Mouse (Mus musculus) B cell, adult 2 months (primary cell): ENCODE measurements around the gene Gpalpp1.

Source experiments
- DNase-seq, 2 experiments: peaks; one replicate each; pipeline ENCODE4 v3.0.0; 2022

Gpalpp1 gene

DNA sequence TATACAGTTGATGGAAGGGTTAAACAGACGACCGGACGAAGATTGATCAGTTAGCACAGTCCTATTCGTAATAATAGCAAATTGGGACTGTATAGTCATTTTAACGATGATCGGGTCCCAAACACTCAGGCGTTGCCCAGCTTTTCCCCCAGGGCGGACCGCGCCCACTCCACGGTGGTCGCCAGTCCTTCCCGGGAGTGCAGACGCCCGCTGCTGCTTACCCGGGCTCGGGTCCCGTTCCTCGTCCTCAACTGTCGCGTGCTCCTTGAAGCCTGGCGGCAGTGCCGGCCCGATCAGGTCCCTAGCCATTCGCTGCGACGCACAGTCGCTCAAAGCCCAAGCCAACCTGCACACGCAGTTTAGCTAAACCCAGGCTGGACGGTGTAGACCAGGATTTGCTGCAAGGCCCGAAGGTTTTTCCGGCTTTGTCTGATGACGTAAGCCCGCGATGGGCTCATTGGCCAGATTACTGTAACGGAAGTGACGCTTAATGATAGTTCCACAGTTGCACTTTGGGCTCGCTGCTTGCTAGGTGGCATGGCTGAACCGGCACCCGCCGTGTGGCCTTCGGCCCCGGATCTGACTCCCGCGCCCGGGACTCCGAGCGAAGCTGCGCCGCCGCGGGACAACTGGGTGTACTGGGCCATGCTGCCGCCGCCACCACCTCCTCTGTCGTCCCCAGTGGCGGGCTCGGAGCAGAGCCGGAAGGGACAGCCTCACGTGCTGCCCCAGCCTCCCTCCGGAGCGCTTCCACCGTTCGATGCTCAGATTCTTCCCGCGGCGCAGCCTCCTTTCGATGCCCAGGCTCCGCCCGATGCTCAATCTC is at the start of gene Gpalpp1, which contains the start of gene Nufip1:
Gene Gpalpp1, minus strand, starts transcription at position 365 of the 826 bp plus-strand sequence.
Gene Nufip1, plus strand, starts transcription at position 496 of the 826 bp plus-strand sequence.
- peak; percentile 84 to 86 for DNase-seq

DNA sequence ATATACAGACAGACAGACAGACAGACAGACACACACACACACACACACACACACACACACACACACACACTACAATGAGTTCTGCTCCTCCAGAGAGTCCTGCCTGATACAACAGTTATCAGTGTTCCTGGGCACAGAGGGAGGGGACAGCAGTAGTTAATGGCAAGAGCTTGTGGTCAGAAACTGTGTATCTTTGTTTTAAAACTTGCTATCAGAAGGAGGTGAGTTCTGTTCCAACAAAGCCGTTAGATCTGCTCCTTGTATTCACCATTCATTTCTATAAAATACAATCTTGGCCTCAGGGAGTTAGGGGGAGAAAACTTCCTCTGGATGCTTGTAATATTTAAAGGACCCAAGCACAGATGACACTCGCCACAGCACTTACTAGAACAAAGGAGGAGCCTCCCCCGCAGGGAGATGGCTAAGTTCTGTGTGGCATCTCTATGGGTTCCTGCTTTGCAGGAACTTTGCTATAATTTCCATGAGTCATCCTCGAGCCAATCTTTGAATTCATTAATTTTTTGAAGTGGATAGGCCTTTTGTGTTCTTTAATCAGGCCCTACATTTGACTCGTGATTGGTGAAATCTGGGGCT is 47.7 kb upstream of the Gpalpp1 start:
- no peak for DNase-seq

DNA sequence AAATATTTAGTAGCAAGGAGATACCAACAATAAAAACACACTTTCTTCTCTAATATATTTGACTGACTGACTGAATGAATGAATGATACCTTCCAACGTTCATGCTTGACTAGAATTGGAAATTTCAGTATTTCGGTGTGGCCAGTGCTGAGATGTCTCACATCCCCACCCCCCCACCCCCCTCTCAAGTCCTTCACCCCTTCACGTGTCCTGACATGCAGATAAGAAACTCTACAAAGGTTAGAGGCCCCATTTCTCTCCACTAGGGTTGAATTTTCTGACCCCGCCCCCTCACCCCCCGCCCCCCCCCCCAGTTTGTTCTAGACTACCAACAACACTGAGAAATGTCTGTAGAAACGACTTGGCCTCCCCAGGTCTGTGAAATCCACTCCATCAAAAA is 43.3 kb upstream of the Gpalpp1 start:
- DNase-seq = no peak

DNA sequence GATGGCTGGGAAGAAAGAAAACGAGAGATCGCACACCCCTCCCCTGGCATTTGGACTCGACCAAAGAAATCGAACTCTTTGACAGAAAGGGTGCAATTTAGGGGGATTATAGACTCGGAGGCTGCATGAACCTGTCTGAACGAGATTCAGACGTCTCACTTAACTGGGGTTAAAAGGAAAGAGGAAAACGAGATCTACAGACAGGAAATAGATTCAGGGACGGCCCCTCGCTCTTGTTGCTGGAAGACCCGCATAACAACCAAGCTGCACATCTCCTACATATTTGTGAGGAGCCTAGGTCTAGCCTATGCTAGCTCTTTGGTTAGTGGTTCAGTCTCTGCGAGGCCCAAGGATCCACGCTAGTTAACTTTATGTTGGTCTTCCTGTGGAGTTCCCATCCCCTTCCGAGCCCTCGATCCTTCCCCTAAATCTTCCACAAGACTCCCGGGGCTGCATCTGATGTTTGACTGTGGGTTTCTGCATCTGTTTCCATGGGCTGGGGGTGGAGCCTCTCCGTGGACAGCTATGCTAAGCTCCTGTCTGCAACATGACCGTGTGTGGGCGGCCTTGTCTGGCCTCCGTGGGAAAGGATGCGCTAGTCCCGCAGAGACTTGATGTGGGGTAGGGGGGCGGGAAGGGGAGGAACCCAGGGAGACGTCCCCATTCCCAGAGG is 42.6 kb upstream of the Gpalpp1 start:
- no peak for DNase-seq

DNA sequence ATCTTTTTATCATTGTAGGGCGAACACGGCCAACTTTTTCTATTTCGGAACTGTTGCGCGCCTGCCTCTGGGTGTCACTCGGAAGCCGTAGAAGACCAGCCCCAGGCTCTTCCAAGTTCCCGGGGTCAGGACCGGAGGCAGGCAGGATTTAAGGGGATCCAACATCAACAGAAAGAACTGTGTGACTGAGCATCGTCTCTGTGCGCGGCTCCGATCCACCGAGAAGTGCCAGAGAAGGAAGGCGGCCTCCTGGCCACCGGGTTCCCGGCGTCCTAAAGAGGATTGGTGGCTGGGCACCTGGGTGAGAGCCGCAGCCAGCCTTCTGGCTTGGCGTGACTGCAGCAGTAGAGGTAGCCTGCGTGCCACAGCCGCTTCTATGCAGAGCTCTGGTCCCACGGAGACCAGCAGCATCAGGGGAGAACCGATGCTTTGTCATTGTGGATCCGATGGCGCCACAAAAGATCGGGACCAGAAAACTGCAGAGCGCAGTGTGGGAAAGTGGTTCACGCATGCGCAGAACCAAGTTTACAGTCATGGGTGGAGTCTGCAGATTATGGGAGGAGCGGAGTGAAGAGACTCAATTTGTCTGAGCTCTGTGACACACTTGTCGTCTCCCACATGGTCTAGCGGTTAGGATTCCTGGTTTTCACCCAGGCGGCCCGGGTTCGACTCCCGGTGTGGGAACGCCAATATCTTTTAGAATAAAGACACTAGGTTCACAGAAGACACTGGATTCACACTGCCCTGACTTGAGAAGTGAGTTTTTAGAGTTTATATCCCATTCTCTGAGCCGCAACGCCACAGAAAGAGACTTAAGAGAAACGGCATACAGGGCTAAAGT is 41.8 kb upstream of the Gpalpp1 start:
- peak; percentile 93 for DNase-seq

DNA sequence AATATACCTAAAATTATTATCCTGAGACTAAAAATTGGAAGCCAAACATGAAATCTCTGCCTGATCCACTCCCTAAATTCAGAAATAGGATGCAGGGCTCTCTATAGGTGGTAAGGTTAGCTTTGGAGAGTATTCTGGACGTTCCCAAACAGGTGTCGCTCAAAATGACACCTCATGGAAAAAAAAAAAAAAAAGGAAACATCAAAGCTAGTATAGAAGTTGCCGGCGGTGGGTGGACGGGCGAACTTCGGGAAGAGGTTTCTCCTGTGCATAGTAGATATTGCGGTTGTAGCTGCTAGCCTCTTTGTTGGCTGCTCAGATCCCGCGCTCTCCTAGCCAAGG is 41.2 kb upstream of the Gpalpp1 start:
- no peak for DNase-seq

DNA sequence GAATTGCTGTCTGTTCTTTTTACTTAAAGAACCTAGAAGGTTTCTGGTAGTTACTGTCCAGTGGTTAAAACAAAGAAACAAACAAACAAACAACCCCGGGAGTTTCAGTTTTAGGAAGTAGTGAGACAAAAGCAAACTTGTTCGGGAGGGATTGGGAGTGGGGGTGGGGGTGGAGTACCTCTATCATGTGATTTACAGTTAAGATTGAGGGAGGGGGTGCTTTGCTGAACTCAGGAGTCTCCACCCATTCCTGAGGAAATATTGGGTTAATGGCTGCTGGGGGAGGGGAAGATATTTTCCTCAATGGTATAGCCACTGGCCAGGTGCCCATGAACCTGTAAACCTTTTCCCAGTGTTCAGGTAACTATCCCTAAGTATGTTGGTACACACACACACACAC is 40.5 kb upstream of the Gpalpp1 start:
- DNase-seq = no peak

DNA sequence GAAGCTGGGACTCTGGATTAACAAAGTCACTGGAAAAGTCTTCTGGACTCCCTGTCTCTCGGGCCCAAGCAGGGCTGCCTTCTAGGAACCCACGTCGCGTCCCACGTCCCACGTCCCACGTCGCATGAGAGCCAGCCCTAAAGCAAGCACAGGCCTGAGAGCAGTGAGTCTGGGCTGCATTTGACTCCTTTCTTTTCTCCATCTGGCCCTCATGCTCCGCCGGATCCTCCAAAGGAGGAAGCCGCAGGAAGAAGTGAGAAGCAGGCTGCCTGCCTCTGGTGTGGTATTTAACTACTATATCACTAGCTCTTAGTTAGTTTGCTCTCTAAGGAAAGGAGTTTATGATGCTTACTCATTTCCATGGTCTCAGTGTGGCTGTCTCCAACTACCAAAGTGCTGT is 39.9 kb upstream of the Gpalpp1 start:
- DNase-seq = no peak

DNA sequence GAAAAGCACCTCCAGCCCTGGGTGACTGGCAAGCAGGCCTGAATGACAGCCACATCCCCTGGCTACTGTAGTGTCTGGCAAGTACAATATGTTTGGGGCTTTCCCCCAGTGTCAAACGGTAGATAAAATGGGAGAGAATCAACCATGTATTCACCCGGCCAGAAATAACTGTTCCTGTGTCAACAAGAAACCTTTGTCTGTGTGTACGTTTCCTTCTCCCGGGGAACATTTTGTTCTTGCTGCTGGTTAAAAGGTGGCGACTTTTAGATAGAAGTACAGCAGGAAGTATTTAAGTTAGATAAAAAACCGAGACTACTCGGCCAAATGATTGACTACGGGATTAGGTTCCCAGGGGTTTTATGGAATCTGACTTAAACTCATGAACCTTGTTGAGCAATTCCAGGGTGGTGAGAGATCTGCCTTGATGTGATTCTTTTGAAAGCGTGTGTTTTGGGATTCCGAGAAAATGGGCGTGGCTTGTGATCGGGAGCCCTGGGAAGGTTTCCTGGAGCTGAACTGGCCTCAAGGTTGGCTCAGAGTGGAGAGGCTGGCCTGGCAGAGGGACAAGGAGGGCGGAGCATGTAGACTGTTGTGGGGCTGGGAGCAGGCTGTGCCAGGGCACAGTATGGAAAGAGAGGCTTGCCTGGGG is 39.1 kb upstream of the Gpalpp1 start:
- no peak for DNase-seq

DNA sequence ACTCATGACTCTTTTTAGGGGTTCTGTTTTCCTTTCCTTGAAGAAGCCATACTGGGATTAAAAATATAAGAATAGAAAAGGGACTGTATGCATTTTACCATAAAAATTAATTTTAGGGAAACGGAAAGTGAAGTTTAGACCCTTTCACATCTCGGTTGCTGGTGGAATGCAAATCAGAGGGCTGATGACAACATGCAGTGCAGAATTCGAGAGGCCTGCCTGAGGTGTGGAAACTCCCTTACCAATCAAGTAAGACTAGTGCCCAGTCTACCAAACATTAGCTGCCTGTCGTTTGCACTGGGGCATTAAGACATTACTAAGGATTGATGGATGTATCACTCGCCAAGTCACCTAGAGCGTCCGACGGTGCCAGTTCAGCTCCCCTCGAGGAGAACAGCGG is 37.7 kb upstream of the Gpalpp1 start:
- no peak for DNase-seq

DNA sequence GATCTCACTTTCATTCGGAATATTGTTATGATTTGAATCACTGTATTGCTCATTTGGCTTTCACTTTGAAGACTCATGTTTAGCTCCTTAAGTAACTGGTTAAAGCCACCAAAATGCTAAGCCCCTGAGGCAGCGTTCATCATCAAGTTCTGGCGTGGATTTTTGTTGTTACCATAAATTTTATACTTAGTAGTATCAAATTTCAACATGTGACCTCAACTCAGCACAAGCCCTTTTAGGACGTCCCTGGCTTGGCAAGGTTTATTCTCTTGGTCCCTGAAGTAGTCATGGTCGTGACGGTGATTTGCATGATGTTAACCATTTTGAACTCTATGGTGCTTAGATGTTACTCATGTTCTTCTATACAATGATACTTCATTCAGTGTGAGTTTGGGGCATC is 36.5 kb upstream of the Gpalpp1 start:
- DNase-seq = no peak

DNA sequence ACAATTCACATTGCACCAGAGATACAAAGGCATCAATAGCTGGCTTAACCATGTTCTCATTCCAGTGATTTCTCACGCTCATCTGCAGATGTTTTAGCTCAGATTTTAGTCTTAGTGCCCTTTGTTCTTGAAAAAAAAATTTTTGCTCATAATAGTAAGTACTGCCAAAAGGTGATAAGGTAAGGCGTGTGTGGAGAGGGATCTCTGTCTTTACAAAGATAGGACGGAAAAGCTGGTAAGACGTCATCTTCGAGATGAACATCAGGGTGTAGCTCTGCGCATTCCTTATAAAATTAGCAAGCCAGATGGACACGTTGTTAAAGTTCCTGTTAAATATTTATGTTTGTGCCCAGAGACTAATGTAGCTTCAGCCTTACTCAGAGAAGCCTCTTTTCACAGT is 35.3 kb upstream of the Gpalpp1 start:
- DNase-seq = no peak

DNA sequence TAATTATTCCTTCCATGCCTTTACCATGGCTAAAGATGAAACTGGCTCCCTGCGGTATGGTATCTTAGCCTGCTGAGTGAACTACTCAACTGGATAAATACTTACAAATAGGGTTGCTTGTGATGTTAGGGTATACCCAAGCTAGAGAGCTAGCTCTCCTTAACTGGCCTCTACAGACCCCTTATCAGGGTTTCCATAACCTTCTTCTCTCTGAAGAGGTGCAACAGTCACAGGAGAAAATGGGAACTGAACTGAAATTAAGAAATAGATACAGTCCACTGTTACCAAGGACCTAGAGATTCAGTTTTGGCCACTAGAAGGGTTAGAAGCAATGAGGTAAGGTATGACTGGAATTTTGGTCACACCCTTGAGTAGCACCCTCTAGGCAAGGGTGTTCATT is 34.7 kb upstream of the Gpalpp1 start:
- no peak for DNase-seq

DNA sequence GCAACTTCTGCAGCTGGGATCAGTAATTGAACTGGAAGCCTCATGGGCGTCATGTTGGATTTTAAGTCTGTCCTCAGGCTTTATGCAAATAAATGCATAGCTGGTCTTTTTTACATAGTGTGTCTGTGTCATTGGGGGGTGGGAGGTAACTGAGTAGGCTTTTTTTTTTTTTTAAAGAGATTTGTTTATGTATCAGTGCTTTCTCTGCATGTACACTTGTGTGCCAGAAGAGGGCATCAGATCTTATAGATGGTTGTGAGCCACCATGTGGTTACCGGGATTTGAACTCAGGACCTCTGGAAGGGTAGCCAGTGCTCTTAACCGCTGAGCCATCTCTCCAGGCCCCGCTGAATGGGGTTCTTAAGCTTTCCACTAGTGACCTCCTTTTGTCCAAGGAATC is 24.4 kb upstream of the Gpalpp1 start:
- no peak for DNase-seq

DNA sequence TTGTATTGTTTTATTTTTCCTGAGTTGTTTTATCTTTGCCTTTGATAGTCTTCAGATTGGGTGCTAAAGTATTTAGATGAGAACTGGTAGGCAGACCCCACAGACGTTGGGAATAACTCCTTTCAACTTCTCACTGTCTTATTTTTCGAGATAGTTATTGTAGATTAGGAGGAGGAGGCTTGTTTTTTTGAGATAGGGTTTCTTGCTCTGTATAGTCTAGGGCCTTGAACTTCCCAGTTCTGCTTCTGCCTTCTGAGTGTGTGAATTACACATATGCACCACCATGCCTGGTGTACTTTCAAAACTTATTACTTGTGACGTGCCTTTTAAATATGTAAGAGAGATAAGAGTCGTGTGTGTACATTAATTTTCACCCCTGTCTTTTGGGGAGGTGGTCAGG is 17.6 kb upstream of the Gpalpp1 start:
- DNase-seq = no peak

DNA sequence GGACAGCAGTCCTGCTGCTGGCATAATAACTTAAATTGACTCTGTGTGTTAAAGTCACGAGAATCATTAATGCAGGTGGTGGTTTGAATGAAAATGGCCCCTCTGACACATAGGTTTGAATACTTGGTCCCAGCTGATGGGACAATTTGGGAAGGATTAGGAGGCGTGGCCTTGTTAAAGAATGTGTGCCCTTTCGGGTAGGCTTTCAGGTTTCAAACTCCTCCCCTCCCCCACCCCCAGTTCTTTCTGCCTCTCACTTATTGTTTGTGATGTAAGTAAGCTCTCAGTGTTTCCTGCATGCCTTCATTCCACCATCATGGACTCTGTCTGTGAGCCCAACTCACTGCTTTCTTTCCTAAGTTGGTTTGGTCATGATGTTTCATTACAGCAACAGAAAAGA is 16.8 kb upstream of the Gpalpp1 start:
- DNase-seq = no peak

DNA sequence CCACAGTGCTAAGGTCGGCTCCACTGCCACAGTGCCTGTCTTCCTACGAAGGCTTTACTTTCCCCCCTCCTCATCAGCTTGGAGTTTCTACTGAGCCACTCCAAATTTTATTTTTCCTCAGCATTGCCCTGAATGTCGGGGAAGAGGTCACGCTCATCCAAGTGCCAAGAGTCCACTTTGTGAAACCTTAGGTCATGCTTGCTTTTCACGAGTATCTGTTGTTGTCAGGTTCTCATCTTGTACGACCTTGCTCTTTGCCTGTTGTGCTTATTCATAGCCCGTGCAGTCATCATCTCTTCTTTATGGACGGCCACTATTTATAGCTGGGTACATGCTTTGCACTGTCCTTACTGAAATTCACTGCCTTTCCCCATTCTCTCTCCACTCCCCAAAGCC is 12.1 kb upstream of the Gpalpp1 start:
- DNase-seq = no peak

DNA sequence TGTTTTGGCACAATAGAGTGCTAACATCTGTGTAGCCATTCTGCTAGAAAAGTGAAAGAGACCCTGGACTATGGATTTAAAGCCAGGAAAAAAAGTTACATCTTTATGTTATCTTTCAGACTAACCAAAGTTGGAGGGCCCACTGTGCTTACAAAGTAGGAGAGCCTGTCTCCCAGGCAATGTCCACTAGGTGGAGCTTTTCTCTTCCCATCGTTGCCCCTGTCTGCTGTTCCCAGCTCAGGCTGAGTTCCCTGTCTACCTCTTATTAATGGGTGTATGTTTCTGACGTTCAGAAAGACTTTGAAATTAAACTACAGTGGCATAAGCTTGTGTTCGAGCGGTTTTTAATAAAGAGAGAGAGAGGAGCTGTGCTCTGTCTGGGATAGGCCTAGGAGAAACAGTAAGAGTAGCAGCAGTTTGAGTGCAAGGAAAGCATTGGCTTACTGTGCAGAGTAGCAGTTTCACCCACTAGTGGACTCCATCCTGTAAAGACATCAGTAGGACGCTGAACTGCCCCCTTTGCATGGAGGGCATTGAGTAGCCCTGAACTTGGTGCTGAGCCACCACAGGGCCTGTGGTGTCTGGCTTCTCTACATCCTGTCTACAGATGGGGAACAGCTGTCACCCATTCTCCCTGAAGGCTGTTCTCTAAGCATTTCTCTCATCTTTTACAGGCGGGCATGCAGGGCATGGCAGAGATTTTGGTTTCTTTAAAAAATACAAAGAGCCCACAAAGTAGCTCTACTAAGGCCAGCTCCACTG is 11.5 kb upstream of the Gpalpp1 start:
- DNase-seq = peak; percentile 27 to 29

DNA sequence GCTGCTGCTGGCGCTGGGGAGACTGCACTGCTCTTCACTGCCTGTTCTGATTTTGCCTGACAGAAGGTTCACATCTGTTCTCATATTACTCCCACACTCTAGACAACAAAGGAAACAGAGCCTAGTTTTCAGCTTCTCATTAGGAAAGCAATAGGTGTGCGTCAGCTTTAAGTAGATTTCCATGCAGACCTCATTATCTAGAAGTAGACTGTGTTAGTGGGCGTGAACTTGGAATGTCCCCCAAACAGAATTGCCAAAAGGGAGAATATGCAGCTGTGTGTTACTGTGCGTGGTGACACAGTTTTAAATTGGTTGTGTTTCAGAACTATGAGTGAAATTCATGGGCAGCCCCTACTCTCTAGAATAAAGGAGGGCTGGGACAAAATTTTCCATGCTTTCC is 9.9 kb upstream of the Gpalpp1 start:
- DNase-seq = no peak

DNA sequence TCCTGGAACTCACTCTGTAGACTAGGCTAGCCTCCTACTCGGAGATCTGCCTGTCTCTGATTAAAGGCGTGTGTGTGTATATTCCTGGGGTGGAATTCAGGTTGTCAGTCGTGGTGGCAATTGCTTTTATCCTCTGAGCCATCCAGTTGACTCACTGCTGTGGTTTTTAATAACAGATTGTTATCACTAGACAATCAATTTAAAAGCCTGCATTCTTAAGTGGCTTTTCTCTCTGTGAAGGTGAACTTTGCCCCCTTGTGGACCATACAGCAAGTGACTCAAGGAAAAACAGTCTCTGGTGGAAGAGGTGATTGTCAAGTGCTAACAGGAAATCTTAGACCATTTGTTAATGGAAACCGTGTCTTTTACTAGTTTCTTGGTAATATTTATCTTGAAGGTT is 8.4 kb upstream of the Gpalpp1 start:
- DNase-seq = peak in 1 of 2 experiments; percentile 13

DNA sequence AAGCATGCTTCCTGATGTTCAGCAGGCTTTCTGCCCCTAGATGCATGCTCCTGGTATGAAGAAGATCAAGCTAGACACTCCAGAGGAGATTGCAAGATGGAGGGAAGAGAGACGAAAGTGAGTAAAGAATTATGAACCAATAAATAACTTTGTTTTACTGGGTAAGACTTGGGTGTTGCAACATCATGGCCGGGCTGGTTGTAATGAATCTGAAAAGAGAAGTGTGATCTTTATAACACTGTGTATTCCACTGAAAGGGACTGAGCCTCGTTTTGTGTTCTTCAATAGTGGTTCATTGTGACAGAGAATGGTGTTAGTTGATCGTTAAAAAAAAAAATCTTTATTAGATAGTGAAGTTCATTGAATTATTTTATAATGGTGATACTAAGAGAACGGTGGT is 5.2 kb upstream of the Gpalpp1 start:
- no peak for DNase-seq

DNA sequence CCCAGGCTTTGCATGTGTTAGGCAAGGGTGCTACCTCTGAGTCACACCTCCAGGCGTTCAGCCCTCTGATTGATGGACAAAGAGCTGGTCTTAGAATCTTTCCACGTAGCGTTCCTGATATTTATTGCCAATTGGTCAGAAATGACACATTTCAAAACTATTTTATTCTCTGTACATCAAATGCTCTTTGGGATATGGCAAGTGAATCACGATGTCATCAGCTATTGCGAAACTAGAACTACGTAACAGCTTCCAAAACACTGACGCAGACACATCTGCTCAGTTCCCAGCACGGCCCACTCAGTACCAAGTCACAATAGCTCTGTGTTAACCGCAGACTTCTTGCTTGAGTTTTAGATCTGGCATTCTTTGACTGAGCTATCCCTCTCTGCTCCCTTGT is 11.0 kb downstream of the Gpalpp1 start:
- DNase-seq = no peak
